Mouse (Mus musculus): ENCODE results near the gene Hoxa9.

The Hoxa9 gene

GRCm38 (mm10) chr6:52231885-52232567 lies 1.1 kb upstream of the Hoxa9 start:
- no peak for TF ChIP-seq GATA4 (IDR thresholded peaks at IDR 0.05; ENCODE audit: insufficient replicate concordance, low read length)

GRCm38 (mm10) chr6:52229558-52230416 lies 1.1 kb downstream of the Hoxa9 start:
- TF ChIP-seq GATA4 (IDR thresholded peaks at IDR 0.05; ENCODE audit: insufficient replicate concordance, low read length) = no peak

GRCm38 (mm10) chr6:52228475-52229465 lies 2.1 kb downstream of the Hoxa9 start:
- no peak for TF ChIP-seq GATA4 (IDR thresholded peaks at IDR 0.05; ENCODE audit: insufficient replicate concordance, low read length)

DNA sequence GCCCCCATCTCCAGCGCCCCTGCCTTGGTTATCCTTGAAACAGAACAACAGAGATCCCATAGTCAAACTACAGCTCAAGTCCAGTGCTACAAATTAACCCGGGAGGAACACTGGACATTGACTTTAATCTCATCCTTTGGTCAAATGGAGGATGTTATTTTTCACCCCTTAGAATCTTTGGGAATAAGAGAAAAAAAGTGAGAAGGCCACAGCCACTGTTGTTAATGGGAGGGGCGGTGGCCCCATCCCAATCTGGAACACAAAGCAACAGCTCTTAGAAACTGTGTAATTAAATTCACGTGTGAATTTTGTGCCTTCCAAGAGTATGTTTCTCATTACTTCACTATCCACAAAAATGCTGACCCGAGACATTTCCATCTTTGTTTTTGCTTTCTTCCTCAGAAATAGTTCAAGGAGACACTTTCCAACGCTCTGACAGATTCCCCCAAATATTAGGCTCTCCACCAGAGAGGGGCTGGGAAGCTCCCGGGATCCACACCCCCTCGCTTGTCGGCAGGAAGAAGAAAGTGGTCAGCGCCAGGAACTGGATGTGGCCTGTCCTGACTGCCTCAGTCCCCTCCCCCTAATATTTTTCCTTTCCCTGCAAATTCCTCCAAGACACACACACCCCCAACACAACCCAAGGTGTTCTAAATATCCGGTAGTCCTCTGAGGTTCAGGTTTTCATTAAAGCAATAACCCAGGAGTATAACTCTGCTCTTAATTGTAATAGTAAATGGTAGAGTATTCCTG lies 3.2 kb downstream of the Hoxa9 start:
- no peak for TF ChIP-seq GATA4 (IDR thresholded peaks at IDR 0.05; ENCODE audit: insufficient replicate concordance, low read length)

GRCm38 (mm10) chr6:52226569-52227257 lies 4.2 kb downstream of the Hoxa9 start:
- TF ChIP-seq GATA4 (IDR thresholded peaks at IDR 0.05; ENCODE audit: insufficient replicate concordance, low read length) = no peak

DNA sequence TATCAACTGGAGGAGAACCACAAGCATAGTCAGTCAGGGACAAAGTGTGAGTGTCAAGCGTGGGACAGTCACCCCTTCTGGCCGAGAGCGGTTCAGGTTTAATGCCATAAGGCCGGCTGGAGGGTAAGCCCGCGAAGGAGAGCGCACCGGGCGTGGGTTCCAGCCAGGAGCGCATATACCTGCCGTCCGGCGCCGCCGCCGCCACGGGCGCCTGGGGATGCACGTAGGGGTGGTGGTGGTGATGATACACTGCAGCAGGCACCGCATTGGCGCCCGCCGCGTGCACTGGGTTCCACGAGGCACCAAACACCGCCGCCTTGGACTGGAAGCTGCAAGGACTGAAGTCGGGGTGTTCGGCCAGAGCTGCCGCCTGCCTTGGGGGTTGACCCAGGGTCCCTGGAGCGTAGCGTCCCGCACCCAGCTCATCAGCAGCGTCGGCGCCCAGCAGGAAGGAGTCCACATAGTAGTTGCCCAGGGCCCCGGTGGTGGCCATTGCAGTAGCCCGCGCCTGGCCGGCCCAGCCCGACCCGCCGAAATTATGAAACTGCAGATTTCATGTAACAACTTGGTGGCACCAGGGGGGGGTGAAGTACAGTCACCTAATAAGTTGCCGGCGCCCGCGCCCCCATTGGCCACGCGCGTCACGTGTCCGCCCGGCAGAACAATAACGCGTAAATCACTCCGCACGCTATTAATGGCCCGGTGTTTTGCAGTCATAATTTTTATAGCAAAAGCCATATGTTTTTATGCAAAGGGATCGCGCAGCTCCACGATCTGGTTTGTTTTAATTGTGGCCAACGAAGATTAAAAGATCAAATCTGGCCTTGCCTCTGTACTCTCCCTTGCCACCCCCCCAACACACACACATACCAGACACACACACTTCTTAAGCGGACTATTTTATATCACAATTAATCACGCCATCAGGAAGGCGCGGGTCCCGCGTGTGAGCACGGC lies 5.0 kb downstream of the Hoxa9 start:
- TF ChIP-seq GATA4 (IDR thresholded peaks at IDR 0.05; ENCODE audit: insufficient replicate concordance, low read length) = no peak

DNA sequence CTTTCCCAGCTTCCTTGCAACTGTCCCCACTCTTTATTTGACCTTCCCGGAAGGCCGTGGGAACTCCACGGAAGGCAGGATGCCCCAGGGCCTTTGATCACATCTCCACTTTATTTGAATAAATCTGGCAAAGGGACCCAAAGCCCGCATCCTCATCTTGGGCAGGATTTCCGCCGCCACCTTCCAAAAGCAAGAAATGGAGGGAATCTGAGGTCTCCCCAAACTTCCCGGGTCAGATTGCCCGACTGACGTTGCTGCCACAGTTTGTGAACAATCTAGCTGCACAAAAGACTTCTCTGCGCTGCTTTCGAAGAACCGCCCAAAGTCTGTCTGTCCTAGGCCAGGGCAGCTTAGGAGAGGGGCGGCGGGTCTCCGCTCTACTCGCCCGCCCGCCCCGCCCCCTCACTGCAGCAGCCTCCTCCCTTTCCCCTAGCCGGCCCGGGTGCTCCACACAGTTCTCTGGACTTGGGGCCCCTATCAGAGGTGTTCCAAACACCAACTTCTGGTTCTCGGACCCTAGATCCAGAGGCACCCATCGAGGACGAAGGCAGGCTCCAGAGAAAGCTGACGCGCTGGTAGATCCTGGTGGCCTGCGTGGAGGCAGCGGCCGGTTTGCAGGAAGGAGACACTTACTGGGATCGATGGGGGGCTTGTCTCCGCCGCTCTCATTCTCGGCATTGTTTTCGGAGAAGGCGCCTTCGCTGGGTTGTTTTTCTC lies 5.8 kb downstream of the Hoxa9 start:
- no peak for TF ChIP-seq GATA4 (IDR thresholded peaks at IDR 0.05; ENCODE audit: insufficient replicate concordance, low read length)

GRCm38 (mm10) chr6:52223939-52224760 lies 6.7 kb downstream of the Hoxa9 start:
- no peak for TF ChIP-seq GATA4 (IDR thresholded peaks at IDR 0.05; ENCODE audit: insufficient replicate concordance, low read length)

- TF ChIP-seq GATA4 (IDR thresholded peaks at IDR 0.05; ENCODE audit: insufficient replicate concordance, low read length) = no peak
Measured at GRCm38 (mm10) chr6:52222729-52223128, 8.2 kb downstream of the Hoxa9 start.

- TF ChIP-seq GATA4 (IDR thresholded peaks at IDR 0.05; ENCODE audit: insufficient replicate concordance, low read length) = no peak
Measured at GRCm38 (mm10) chr6:52221993-52222685, 8.8 kb downstream of the Hoxa9 start.
